Mouse (Mus musculus) mouse embryonic stem cell (cell line): ENCODE measurements around the gene Pld5.

Experiments used
- in situ Hi-C, 2 experiments: fragments of 300-500 bp; cut with MboI; formaldehyde crosslinking; loops; 1 replicate in 1 of 2; 3 replicates in 1 of 2; pipeline ENCODE4 v1.14.3; 2019 to 2020; ENCODE audit warnings: low sequenced_read_pairs in 2 of 2, low pct_unique_long_range_greater_than_20kb in 1 of 2, mixed read lengths in 1 of 2; ENCODE audit not compliant: unreplicated experiment in 1 of 2

Pld5 gene

DNA sequence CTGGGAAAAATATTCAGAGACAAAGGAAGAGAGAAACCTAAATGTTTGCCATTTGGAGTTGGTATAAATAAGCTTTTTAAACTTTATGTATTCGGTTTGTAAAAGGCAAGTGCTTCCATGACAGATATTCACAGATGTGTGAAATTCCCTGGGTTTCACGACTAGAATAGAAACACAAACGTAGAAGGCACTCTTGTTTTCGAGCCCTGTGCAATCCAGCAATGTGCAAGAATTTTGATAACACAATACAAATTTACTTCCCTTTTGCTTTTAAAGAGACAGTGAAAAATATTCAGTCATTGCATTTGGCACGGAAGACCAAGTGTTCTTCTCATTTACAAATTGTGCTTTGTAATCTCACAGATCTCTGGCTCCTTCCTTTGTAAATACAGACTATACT is 200.6 kb downstream of the Pld5 start:
- in situ Hi-C loops = no loop called here

DNA sequence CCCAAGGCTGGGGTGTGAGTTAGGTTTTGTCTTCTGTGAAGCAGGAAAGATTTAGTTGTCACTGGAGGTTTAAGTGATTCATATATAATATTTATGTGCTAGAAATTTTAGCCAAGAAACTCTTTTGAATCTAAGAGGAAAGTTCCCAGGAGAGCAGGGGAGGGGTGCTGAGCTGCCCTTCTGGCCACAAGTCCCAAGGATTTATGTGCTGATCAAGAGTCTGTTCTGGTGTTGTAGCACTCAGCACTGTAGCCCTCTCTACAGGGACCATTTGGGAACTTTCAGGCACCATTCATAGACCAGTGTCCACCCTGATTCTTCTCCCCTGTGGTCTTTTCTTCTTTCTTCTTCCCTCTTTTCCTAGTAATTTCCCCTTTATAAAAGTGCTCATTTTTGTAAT is 209.8 kb downstream of the Pld5 start:
- in situ Hi-C loops = no loop called here

DNA sequence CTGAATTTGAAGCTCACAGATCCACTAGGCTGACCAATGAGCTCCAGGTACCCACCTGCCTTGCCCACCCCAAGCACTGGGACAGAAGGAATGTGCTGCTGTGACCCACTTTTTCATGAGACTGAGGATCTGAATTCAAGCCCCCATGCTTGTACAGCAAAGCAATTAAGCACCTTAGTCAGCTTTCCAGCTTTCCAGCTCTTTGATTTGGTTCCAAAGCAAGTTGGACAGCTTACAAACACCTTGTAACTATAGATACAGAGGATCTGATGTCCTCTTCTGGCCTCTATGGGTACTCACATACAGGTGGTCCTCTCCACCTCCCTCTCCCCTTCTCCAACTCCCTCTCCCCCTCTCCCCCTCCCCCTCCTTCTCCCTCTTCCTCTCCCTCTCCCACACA is 210.6 kb downstream of the Pld5 start:
- in situ Hi-C loops = no loop called here

DNA sequence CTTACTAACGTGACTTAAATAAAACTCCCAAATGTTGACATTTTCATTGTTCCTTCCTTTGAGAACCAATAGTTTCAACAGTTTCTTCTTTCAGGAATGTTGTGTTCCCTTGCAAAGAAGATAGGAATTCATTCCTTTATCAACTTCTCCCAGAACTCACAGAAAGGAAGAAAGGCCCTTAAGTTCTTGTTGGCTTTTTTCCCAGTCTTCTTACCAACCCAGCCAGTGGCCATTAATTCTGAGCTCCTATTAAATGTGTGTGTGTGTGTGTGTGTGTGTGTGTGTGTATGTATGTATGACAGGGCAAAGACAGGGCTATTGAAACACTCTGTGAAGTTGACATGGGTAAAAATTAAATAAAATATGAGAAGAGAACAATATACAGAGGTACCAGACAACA is 221.5 kb downstream of the Pld5 start:
- in situ Hi-C loops = no loop called here

DNA sequence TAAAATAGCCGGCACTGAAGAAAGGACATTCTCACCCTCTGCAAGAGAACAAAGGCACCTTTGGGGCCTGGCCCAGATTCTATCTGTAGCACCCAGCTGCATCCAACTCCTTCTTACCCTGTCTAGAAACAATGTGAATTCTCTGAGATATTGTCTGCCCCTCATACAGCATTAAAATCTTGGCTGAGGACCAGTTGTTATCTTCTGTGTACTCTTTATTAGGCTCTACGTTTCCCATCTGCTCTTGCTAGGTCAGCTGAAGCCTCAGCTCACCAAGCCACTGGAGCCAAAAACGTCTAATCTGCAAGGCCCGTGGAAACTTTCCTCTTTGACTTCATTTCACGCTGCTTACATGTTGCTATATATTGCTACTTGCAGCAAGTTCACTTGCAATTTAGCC is 228.1 kb downstream of the Pld5 start:
- in situ Hi-C loops = no loop called here

DNA sequence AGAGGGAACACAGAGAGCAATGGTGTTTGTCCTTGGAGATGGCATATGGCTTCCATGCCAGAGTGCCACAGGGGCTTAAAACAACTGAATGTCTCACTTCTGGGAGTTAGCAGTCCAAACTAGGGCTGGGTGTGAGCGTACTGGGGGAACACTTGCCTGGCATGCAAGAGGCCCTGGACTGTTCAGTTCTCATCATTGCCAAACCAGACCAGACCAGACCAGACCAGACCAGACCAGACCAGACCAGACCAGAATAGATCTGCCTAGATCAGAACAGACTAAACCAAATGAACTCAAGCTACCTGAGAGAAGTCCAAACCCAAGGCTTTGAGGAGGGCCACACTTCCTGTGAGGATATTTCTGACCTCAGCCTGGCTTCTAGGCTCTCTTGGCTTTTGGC is 228.7 kb downstream of the Pld5 start:
- in situ Hi-C loops = no loop called here

DNA sequence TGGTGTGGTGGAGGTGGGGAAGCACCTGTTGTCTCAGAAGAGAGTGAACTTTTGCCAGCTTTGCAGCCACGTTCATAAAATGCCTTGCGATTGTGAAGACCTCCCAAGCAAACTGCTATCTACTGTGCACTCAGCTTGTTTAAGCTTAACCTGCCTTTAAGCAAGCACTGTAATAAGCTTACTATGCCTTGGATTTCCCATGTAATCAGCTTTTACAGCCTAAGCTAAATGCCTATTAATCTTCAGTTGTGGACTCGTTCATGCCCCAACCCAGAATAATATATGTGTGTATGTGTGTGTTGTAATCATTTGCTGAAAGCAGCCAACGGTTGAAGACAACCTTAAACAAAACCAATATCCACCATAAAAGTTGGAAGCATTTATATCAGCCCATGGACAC is 232.1 kb downstream of the Pld5 start:
- in situ Hi-C loops = no loop called here

DNA sequence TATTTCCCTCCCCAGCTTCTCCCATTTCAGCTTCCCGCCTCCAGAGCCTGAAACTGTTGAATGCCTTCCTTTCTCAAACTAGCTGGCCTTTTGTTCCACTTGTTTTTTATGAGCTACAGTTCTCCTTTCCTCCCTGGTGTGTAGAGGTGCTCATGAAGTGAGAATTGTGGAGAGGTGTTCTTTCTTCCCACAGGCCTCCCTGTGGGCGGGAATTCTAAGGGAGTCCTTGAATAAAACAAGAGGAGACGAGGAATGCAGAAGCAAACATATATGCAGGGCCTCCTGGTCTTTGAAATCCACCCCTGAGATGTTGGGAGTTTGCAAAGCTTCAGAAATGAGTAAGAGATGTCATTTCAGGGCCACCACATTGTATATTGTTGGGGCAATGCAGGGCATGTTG is 235.2 kb downstream of the Pld5 start:
- in situ Hi-C loops = no loop called here

DNA sequence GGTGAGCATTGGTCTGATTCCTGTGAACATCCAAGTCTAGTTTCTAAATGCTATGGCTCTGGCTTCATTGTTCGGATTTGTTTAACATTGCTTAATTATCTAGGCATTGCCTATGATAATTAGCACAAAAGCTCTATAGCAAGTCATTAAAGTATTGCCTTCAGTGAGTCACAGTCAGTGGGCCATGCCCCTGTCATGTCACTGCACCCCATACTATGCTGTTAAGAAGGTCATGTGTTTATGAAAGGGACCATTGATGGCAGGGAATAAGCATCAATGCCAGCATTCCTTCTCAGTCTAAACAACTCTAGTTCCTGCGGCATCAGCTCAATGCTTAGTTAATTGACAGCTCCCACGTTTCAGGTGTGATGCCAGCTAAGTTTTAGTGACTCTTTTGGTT is 239.1 kb downstream of the Pld5 start:
- in situ Hi-C loops = no loop called here

DNA sequence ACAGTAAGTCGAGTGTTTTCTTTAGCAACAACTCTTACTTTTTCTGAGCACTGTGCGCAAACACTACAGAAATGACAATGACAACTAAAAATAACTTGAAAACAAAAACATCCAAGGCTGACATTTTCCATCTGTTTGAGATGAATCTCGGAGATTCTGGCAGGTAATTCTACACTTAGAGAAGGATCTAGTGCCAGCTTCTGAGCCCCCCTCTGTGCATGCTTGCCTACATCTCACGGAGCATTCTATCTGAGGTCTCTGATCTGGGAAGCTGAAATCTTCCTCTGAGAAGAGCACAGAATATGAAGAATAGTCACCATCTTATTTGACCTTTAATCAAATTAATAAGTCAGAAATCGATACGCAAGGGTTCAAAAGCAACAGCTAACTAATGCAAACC is 240.4 kb downstream of the Pld5 start:
- in situ Hi-C loops = no loop called here

DNA sequence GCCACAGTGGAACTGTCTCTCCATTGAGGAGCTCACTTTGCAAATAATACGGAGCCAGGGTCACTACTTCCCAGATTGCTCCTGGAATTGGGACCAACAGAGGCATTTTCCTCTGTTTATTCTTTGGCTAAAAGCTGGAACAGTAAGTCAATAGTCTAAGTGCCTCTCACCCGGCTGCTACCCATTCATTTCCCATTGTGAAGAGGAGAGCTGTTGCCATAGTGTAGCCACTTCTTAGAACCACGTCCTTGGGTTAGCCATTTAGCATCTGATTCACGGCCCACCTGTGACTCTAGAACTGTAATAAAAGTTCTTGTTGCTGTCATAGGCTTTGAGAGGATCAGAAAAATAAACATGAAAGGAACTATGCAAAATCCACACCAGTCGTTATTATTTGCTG is 241.4 kb downstream of the Pld5 start:
- in situ Hi-C loops = no loop called here

DNA sequence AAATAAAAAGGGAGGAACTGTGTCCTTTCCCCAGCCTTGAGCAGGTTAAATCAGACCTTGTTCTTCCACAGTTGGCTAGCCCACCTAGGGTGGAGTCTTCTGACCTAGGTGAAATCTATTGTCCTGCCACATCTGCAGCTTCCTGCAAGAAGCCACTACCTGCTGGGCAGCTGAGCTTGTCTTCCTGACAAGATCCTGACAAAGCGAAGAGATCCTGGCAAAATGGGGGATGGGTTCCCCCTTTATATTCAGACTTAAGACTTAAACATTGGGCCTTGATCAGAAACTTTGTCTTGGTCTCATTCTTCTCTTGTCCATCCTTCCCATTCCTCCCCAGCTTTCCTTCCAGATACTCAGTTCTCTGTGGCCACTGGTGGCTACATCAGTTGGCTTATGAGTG is 246.0 kb downstream of the Pld5 start:
- in situ Hi-C loops = no loop called here

DNA sequence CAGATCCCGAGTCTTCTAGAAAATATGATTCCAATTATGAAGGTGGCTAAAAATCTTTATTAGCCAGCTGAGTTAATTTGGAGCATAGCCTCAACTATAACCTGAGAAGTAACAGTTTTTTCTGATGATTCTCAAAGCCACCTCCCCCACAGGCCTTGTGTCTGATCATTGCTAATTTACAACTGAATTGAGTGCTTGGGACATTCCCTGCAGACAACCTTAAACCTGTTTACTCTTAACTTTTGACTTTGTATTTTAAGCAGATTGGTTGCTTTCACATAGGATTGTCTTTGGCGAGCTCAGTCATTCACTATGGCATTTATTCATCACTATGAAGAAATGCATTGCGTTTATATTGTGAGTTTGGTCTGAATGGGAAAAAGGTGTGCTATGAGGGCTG is 246.7 kb downstream of the Pld5 start:
- in situ Hi-C loops = no loop called here

DNA sequence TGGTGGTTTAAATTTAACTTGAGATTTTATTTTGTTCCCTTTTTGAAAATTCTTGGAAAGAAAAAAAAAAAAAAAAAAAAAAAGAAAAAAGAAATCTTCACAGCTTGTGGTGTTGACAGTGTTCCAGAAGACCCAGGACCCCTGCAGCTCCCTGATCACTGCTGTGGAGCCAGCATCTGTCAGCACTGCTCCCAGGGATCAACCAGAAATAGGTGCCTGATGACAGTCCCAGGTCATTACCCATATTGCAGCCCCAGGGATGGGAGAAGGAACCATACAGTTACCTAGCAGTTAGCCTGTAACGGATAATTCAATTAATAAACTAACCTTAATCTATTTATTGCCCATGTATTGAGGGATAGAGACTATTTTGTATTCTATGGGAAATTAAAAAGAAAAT is 250.6 kb downstream of the Pld5 start:
- in situ Hi-C loops = no loop called here

DNA sequence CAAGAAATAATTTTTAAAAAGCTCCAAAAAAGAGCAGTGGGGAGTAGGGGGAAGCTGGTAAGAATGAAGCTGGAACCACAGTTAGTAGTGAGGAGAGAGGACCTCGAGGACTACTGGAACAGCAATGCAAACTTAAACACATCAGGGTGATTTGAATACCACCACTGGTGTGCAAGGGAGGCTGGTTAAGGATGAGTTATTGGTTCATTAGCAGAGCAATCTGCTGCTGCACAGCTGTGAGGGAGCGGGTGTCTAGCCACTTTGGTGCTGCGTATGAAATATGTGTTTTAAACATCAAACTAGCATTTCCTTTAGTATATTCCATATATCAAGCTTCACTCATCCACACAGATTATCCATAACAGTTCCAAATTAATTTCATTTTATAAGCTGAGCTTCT is 256.6 kb downstream of the Pld5 start:
- in situ Hi-C loops = no loop called here

DNA sequence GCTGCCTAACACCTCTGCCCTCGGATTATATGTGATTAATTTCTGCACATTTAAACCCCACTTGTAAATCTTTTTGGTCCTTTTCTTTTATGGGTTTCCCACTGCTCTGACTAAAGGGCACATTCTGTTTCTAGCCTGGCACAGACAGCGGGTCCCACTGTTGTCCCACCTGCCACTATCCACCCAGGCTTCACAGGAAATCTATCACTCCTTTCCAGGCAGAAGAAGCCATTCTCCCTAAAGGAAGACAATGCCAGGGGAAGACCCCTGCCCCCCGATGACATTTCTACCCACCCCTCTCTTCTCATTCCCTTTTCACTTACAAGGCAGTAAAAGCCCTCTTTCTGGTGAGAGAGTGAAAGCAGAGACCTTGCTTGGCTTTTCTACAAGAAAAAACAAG is 259.0 kb downstream of the Pld5 start:
- in situ Hi-C loops = no loop called here

DNA sequence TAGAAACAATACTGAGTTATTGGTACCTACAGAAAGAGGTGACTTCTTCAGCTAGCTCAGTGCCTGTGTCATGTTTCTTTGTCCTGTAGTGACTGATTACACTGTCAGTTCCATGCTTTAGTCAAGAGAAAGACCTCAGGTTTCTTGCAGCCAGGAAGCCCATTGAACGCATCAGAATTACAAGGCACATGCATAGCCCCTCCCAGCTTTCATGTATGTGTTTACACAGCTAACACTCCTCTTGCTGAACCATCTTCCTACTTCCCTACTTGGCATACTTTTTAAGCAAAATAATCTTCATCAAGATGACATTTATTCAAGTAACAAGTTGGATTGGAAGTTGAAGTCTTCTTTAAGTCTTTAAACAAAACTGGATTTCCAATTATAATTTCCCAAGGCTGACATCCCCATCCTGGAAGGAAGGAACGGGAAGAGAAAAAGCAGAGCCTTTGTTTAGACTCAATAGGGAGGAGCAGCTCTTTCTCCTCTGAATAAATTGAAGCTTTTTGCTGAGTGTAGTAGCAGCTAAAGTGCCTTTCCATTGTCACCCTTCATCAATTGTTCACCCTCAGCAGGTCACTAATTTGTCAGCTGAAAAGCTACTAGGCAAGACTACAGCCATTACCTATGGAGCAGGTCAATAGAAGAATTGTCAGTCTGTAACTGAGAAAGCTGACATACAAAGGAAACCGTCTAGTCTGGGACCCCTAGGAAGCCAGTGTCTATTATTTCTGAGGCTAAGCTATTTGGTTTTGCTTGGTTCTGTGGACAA is 261.4 kb downstream of the Pld5 start:
- in situ Hi-C loops = no loop called here

DNA sequence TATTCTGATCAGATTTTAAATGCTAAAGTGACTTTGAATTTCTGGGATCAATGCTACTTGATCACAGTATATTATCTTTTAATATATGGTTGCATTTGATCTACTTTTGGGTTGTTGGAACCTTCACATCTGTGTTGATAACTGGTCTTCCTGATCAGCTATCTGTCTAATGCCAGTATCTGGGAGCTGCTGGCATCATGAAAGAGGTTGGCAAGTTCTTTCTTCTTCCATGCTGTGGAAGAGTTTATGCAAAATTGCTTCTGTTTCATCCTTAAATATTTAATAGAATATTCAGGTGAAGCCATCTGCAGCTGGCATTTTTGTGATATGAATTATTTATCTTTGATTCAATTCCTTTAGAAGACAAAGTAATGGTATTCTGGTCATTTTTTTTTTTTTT is 263.6 kb downstream of the Pld5 start:
- in situ Hi-C loops = no loop called here

DNA sequence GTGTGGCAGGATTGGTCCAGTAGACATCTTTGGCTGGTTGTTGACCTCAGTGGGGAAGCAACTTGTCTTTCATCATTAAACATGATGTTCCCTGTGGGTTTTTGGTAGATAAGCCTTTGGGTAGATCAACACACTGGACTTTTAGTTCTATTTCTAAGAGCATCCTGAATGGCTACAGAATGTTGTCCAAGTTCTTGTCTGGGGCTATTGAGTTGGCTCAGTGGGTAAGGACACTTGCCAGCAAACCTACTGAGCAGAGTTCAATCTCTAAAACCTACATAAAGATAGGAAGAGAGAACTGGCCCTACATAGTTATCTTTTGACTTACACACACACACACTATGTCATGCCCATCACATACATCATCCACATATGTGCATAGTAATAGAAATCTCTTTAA is 264.0 kb downstream of the Pld5 start:
- in situ Hi-C loops = no loop called here

DNA sequence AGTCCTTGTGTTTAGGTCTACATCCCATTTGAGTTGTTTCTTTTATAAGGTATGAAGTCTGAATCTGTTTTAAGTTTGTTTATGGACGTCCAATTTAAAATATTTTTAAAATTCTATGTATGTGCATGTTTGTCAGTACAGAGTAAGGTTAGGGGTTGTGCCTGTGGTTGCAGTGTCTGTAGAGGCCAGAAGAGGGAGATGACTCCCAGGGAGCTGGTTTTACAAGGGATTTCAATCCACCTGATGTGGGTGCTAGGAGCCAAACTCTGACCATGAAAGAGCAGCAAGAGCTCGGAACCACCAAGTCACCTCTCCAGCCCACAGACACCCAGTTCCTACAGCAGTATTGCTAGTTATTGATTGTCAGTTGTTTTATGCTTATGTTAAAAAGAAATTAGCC is 266.7 kb downstream of the Pld5 start:
- in situ Hi-C loops = no loop called here

DNA sequence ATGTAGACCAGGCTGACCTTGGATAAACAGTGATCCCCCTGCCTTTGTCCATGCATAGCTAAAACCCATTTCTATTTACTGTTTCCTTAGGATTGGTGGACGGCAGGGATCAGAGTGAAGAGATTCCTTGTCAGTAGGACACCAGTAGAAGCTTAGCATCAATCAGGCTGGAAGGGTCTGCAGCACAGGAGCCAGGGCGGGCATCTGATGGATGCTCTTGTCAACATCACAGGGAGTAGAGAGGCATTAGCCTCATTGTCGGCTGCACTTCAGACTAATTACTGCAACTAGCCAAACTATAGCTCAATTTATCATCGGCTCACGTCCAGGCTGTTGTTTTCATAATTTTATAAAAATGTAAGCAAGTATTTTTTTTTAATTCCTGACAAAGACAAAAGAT is 274.5 kb downstream of the Pld5 start:
- in situ Hi-C loops = no loop called here
